Mouse (Mus musculus) heart, embryonic 10.5 days (tissue): ENCODE measurements around the gene Hcn2. TPM values are rescaled to one million over a fixed set of nuclear protein-coding genes. Genes with fewer than 3 reads are reported as not detected.

Source experiments
- DNase-seq: peaks from one replicate; pipeline ENCODE4 v3.0.0-alpha.2; 2017; ENCODE audit warnings: low spot score
- H3K27ac ChIP-seq: fragments of 300-500 bp; sonication (generic); 2 replicates; pipeline ENCODE4 v1.5.1; 2016; ENCODE audit warnings: mild to moderate bottlenecking
- H3K27me3 ChIP-seq: fragments of 300-500 bp; sonication (generic); 2 replicates; pipeline ENCODE4 v1.6.1; 2016; ENCODE audit warnings: mild to moderate bottlenecking; ENCODE audit not compliant: poor library complexity, insufficient read depth, severe bottlenecking
- H3K36me3 ChIP-seq: fragments of 300-500 bp; sonication (generic); 2 replicates; pipeline ENCODE4 v1.6.1; 2016; ENCODE audit warnings: mild to moderate bottlenecking, moderate library complexity
- H3K4me1 ChIP-seq: fragments of 300-500 bp; sonication (generic); 2 replicates; pipeline ENCODE4 v1.6.1; 2016; ENCODE audit warnings: mild to moderate bottlenecking
- H3K4me3 ChIP-seq: fragments of 300-500 bp; sonication (generic); 2 replicates; pipeline ENCODE4 v1.5.1; 2016; ENCODE audit warnings: mild to moderate bottlenecking, moderate library complexity
- H3K9me3 ChIP-seq: fragments of 300-500 bp; sonication (generic); 2 replicates; pipeline ENCODE4 v1.6.1; 2016; ENCODE audit warnings: mild to moderate bottlenecking, moderate library complexity
- WGBS: fragments of 180-500 bp; shearing (Covaris S2); methylation state at CpG from one replicate; pipeline ENCODE4 v1.1.7; 2016; 5-methylcytosine and 5-hydroxymethylcytosine counted together
- polyA plus RNA-seq: library from polyadenylated mRNA; unstranded; fragments of >200 nt; fragmentation: Nextera tagmentation; extraction: Ambion mirVana; gene quantifications from 2 replicates; pipeline ENCODE4 v1.2.1, GENCODE M21; 2016

Gene Hcn2
- polyA plus RNA-seq, 1 experiment from 2014 or later = not detected

DNA sequence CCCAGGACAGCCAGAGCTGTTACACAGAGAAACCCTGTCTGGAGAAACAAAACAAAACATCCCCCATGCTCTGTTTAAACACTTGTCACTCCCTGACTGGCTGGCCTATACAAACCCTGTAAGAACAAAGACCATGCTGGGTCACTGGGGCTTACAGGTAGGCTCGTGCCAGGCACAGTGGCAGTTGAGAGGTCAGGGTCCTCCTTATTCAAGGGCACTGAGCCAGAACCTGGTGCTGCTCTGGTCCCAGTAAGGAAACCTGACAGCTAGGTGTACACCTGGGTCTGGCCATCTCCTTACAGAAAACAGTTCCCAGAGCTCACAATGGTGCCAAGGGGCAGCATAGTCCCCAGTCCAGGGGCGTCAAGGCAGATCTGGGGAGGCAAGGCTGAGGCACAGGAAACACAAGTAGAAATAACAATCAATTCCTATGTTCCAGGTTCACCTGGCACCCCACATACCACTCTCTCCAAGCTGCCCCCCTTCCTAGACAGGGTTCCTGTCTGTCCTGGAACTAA is 48.9 kb downstream of the Hcn2 start:
- H3K27me3 ChIP-seq = peaks cover under 1% of the 10 kb centered on the region; the same call in 1 of the 2 replicates
- H3K4me1 ChIP-seq = peaks cover 47% of the 10 kb centered on the region
- H3K36me3 ChIP-seq = peaks cover 32% of the 10 kb centered on the region
- H3K9me3 ChIP-seq = no peaks in the 10 kb centered on the region
- WGBS = 81% methylated on average over 2 of the region's 2 CpGs
- no peak for DNase-seq
- H3K27ac ChIP-seq = 0 out of 2 replicates have a peak overlapping the region, but pooled peaks have one; percentile 49
- H3K4me3 ChIP-seq = peak overlapping the region; percentile 77

- DNase-seq = no peak
- H3K27ac ChIP-seq = peak overlapping the region; percentile 94
- 7% methylated on average over 16 of the region's 16 CpGs for WGBS
Measured at GRCm38 (mm10) chr10:79766001-79766507, 49.6 kb downstream of the Hcn2 start.

DNA sequence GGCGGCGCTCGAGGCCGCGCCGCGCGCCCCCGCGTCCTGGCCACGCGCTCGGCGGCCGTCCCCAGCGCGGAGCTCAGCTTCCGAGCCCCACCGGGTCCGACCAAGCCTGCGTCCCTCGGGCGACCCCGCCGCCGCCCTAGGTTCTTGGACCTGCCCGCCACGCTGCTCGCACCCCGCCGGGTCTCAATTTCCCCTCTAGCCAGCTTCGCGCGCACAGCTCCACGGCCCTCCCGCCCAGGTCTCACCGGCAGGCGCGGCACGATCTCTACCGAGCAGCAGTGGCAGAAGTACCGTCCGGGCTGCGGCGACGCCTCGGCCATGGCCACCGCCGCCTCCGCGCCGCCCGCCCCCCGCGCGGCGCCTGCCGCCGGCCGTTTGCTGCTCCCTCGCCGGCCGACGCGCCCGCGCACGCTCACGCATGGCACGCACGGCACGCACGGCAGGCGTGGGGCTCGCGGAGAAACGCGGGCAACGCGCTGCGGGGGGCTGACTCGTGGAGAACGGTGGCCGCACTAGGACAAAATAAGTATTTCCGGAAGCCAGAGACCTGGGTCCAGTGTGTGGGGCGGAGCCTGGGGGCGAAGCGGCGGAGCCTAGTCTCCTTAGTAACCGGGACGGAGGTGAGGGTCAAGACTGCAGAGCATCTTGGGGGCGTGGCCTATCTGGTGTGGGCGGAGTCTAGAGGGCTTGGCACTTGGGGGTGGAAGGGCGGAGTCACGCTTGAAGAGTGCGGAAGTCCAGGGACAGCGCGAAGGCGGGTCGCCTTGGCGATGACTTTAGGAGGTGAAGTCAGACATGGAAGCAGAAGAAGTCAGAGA is 50.3 kb downstream of the Hcn2 start, which contains the start of gene Rnf126:
Gene Rnf126, minus strand, starts transcription at position 445 of the 818 bp plus-strand sequence.
- WGBS = under 1% methylated on average over 101 of the region's 101 CpGs
- peaks cover 45% of the 10 kb centered on the region for H3K4me1 ChIP-seq
- no peaks in the 10 kb centered on the region for H3K9me3 ChIP-seq
- H3K27me3 ChIP-seq = peaks cover 9% of the 10 kb centered on the region; the same call in 1 of the 2 replicates
- H3K4me3 ChIP-seq = peak within 1 kb of the TSS; percentile 77
- H3K27ac ChIP-seq = peak within 1 kb of the TSS; percentile 94
- peak; percentile 100 for DNase-seq
- peaks cover 18% of the 10 kb centered on the region for H3K36me3 ChIP-seq

More at GRCm38 (mm10) chr10:79766001-79766507, 49.6 kb downstream of the Hcn2 start:
- Histone ChIP-seq H3K4me1 (peaks cover 47% of the 10 kb centered on the region), H3K4me3 (peak overlapping the region; percentile 77), H3K9me3 (no peaks in the 10 kb centered on the region), H3K27me3 (peaks cover 9% of the 10 kb centered on the region; the same call in 1 of the 2 replicates), H3K36me3 (peaks cover 24% of the 10 kb centered on the region)

DNA sequence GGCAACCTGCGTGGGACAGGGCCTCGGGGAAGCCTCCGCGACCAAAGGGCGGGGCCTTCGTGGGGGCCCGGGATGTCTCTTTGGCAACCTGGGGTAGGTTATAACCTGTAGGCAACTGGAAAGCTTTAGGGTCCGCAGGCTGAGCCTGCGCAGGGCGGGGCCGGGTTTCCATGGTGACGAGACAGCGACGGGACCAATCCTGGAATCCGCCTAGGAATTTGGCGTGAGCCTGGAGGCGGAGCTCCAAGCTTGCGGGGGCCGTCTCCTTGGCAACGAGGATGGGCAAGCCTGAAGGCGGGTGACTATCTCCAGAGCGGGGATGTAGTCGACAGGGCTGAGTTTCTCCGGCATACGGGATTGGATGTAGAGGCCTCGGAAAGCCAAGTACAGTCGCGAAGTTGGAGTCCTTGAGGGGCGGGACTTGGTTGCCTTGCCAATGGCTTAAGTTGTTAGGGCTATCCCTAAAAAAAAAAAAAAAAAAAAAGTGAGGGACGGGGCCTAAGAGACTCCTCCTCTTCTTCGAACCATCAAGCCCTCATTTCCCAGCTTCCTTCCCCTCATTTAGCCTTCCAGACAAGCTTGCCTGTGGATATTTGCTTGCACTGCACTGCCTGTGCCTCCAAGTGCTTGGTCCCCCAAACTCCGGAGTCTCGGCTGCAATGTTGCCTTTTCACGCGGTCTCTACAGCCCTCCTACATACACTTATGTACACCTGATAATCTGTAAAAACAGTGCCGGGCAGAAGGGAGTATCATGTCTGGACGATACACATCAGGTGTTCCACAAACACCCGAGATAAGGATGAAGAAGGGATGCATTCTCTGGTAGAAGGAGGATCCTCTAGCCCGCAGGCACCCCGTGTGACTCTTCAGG is 51.2 kb downstream of the Hcn2 start:
- Histone ChIP-seq H3K27ac (peak overlapping the region; percentile 94), H3K36me3 (0 out of 2 replicates have a peak, but pooled peaks cover 9% of the 10 kb centered on the region), H3K4me3 (peak overlapping the region; percentile 77), H3K4me1 (peaks cover 45% of the 10 kb centered on the region), H3K9me3 (no peaks in the 10 kb centered on the region; the same call in 1 of the 2 replicates), H3K27me3 (peaks cover 9% of the 10 kb centered on the region; the same call in 1 of the 2 replicates)
- WGBS = 13% methylated on average over 40 of the region's 40 CpGs
- DNase-seq = peak; percentile 96

GRCm38 (mm10) chr10:79768400-79768799 is 52.0 kb downstream of the Hcn2 start:
- Histone ChIP-seq H3K36me3 (0 out of 2 replicates have a peak, but pooled peaks cover 6% of the 10 kb centered on the region), H3K4me3 (no peak overlapping the region), H3K27me3 (peaks cover 9% of the 10 kb centered on the region; the same call in 1 of the 2 replicates), H3K9me3 (no peaks in the 10 kb centered on the region; the same call in 1 of the 2 replicates), H3K27ac (no peak overlapping the region), H3K4me1 (peaks cover 38% of the 10 kb centered on the region)
- peak; percentile 91 for DNase-seq
- WGBS = 0% methylated on average over 5 of the region's 5 CpGs

DNA sequence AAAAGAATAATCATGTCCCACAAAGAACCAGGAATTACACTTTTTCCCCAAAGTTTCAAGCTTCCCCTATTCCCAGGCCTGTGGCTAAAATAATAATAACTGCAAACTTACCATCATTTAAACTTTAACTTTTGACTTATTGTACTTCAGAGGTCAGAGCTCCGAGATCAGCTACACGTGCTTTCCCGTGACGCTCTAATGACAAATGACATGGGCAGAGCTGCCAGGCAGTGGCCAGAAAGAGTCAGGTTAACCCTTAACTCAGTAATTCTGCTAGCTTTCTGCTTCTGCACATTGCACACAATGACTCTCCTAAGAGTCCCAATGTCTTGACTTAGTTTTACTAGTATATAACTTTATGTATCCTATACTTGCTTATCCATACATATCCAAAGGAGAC is 52.9 kb downstream of the Hcn2 start:
- peaks cover 9% of the 10 kb centered on the region; the same call in 1 of the 2 replicates for H3K27me3 ChIP-seq
- DNase-seq = no peak
- no peak overlapping the region for H3K27ac ChIP-seq
- 0 out of 2 replicates have a peak, but pooled peaks cover 3% of the 10 kb centered on the region for H3K36me3 ChIP-seq
- H3K4me3 ChIP-seq = no peak overlapping the region
- no peaks in the 10 kb centered on the region; the same call in 1 of the 2 replicates for H3K9me3 ChIP-seq
- 68% methylated on average over 4 of the region's 4 CpGs for WGBS
- peaks cover 31% of the 10 kb centered on the region for H3K4me1 ChIP-seq

- no peaks in the 10 kb centered on the region for H3K36me3 ChIP-seq
- H3K9me3 ChIP-seq = no peaks in the 10 kb centered on the region; the same call in 1 of the 2 replicates
- DNase-seq = no peak
- WGBS = 82% methylated on average over 3 of the region's 3 CpGs
- peaks cover 20% of the 10 kb centered on the region for H3K4me1 ChIP-seq
- H3K4me3 ChIP-seq = no peak overlapping the region
- no peak overlapping the region for H3K27ac ChIP-seq
- H3K27me3 ChIP-seq = peaks cover 23% of the 10 kb centered on the region
Measured at GRCm38 (mm10) chr10:79772320-79772719, 55.9 kb downstream of the Hcn2 start.

DNA sequence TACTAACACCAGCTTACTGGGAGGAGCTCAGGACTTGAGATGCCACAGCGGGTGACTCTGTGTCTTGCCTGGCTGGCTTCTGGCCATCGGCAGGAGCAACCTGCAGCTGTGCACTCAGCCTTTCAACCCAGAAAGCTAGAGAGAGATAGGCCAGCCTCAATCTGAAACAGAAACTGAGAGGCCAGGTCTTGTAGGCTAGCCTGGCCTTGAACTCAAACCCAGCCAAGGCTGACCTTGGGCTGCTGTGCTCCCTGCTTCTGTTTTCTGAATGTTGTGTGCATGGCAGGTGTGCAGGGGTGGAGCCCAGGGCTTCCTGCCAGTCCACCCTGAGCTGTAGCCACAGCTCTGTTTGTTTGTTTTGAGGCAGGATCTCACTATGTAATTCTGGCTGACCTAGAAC is 56.8 kb downstream of the Hcn2 start:
- Histone ChIP-seq H3K27me3 (peaks cover 32% of the 10 kb centered on the region), H3K4me1 (peaks cover 20% of the 10 kb centered on the region), H3K36me3 (no peaks in the 10 kb centered on the region), H3K27ac (no peak overlapping the region), H3K4me3 (no peak overlapping the region), H3K9me3 (no peaks in the 10 kb centered on the region; the same call in 1 of the 2 replicates)
- WGBS = 88% methylated on average over 2 of the region's 2 CpGs
- DNase-seq = no peak

DNA sequence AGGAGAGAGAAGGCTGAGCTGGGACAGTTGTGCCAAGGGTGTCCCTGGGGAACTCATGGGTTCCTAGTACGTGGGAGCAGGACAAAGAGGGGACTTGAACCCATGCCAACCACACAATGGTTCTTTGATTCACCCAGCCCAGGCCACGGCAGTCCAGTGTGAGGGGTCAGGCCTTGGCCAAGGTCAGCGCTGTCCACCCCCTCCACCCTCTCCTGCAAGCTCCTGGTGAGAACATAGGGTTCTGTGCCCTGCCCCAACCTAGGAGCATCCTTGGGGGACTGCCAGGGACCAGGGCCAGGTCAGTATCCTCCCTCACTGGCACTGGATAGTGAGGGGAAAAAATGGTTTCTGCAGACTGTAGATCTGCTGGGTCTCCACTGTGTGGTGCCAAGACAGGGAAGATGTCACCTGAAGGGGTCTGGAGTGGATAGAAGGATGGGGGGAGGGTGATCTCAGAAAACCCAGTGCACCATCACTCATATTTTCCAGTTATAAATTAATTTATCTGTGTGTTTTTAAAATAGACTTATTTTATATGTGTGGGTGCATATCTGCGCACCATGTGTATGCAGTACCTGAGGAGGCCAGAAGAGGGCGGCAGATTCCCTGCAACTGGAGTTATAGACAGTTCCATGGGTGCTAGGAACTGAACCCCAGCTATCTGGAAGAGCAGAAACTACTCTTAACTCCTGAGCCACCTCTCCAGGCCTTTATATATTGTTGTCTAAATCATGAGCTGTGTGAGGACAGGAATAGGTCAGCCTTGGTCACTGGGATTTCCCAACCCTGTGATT is 58.2 kb downstream of the Hcn2 start:
- no peak overlapping the region for H3K27ac ChIP-seq
- WGBS = 64% methylated on average over 5 of the region's 5 CpGs
- peaks cover 47% of the 10 kb centered on the region for H3K27me3 ChIP-seq
- no peaks in the 10 kb centered on the region; the same call in 1 of the 2 replicates for H3K9me3 ChIP-seq
- no peaks in the 10 kb centered on the region for H3K36me3 ChIP-seq
- H3K4me3 ChIP-seq = no peak overlapping the region
- no peak for DNase-seq
- H3K4me1 ChIP-seq = peaks cover 34% of the 10 kb centered on the region

DNA sequence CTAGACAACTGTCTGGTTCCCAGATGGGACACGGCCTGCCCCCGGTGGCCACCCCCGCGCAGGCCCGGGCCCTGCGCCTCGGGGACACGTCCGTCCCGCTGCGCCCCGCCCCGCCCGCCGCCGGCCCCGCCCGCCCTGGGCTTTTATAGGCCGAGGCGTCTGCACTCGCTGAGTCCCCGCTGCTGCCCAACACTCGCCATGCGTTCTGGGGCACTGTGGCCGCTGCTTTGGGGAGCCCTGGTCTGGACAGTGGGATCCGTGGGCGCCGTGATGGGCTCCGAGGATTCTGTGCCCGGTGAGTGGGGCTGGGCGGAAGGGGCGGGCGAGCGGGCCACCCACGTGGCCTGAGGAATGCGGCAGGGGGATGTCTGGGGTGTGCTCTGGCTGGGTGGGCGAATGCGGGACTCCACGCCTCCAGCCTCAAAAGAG is 60.7 kb downstream of the Hcn2 start, which contains the start of gene Fstl3:
Gene Fstl3, plus strand, starts transcription at position 170 of the 429 bp plus-strand sequence.
- no peak for DNase-seq
- WGBS = 2% methylated on average over 39 of the region's 39 CpGs
- Histone ChIP-seq H3K9me3 (no peaks in the 10 kb centered on the region; the same call in 1 of the 2 replicates), H3K36me3 (no peaks in the 10 kb centered on the region), H3K27ac (peak within 1 kb of the TSS; percentile 84), H3K4me1 (peaks cover 50% of the 10 kb centered on the region), H3K27me3 (peaks cover 55% of the 10 kb centered on the region), H3K4me3 (peak within 1 kb of the TSS; percentile 66)

DNA sequence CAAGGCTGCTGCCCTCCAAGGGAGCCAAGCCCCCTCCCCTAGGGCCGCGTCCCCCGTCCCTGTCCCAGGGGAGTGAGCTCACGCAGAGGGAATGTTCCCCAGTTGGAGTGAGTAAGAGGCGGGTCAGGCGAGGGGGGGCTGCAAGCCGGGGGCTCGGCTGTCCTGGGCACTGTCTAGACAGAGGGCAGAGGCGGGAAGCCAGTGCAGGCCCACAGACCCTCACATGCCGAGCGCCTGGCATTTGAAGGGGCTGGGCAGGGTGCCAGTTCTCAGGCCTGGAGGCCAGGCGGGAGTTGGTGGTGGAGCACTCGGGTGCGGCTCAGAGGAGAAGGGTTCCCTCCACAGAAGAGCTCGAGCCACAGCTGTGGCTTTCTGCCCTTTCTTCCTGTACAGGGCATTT is 61.6 kb downstream of the Hcn2 start:
- Histone ChIP-seq H3K36me3 (no peaks in the 10 kb centered on the region), H3K4me3 (peak overlapping the region; percentile 66), H3K27ac (peak overlapping the region; percentile 84; the same call in 1 of the 2 replicates), H3K9me3 (no peaks in the 10 kb centered on the region), H3K4me1 (peaks cover 50% of the 10 kb centered on the region), H3K27me3 (peaks cover 64% of the 10 kb centered on the region)
- WGBS = 16% methylated on average over 15 of the region's 15 CpGs
- DNase-seq = peak; percentile 85
